Mouse (Mus musculus) CH12.LX (cell line): ENCODE data around the gene Lrch1. TPM values are rescaled to one million over a fixed set of nuclear protein-coding genes. Genes with fewer than 3 reads are reported as not detected.
A peak's percentile ranks its signal among the peaks of the same experiment; 100 is the strongest.

Experiments
- DNase-seq: peaks from one replicate; pipeline ENCODE4 v3.0.0-alpha.2; 2013; ENCODE audit errors: extremely low read depth
- H3K27ac ChIP-seq: 2 replicates; pipeline ENCODE4 v1.5.1; 2012; ENCODE audit warnings: low read depth, mild to moderate bottlenecking, control low read depth, moderate library complexity; ENCODE audit not compliant: insufficient read depth
- H3K27me3 ChIP-seq: replicated peaks from 2 replicates; pipeline ENCODE3; 2012; ENCODE audit warnings: inconsistent platforms
- H3K36me3 ChIP-seq, 2 experiments: replicated peaks in 1 of 2; 2 replicates each; pipeline versions ENCODE3 to v1.6.1; 2012; ENCODE audit warnings: inconsistent platforms in 1 of 2, low read length in 1 of 2, mild to moderate bottlenecking in 1 of 2, mixed read lengths in 1 of 2, moderate library complexity in 1 of 2; ENCODE audit not compliant: control insufficient read depth in 1 of 2, insufficient read depth in 1 of 2
- H3K4me1 ChIP-seq, 2 experiments: 2 replicates each; pipeline ENCODE4 v1.6.1; 2012; ENCODE audit warnings: inconsistent platforms in 1 of 2, moderate library complexity in 1 of 2; ENCODE audit not compliant: insufficient read depth in 2 of 2, control insufficient read depth in 1 of 2
- H3K4me2 ChIP-seq: 2 replicates; pipeline ENCODE4 v1.6.1; 2012; ENCODE audit warnings: low read depth, mild to moderate bottlenecking, control low read depth; ENCODE audit not compliant: poor library complexity, insufficient read depth, severe bottlenecking
- H3K4me3 ChIP-seq, 3 experiments: fragments of 150-350 bp in 1 of 3; sonication (generic) in 1 of 3; replicated peaks in 1 of 3; 2 replicates each; pipeline versions ENCODE3 to v1.5.1; 2011 to 2012; ENCODE audit warnings: low read depth in 2 of 3, low read length in 2 of 3, mild to moderate bottlenecking in 2 of 3, moderate library complexity in 2 of 3, control low read depth in 1 of 3, improper control_type of control experiment in 1 of 3, inconsistent platforms in 1 of 3, mixed read lengths in 1 of 3; ENCODE audit not compliant: poor library complexity in 1 of 3
- H3K79me2 ChIP-seq: replicated peaks from 2 replicates; pipeline ENCODE4 v1.6.1; 2012; ENCODE audit warnings: mild to moderate bottlenecking, moderate library complexity; ENCODE audit not compliant: control insufficient read depth, poor library complexity, insufficient read depth, severe bottlenecking; ENCODE audit errors: extremely low read depth
- H3K9ac ChIP-seq: 2 replicates; pipeline ENCODE4 v1.6.1; 2012; ENCODE audit warnings: low read depth, mild to moderate bottlenecking, control low read depth, moderate library complexity; ENCODE audit not compliant: insufficient read depth
- H3K9me3 ChIP-seq: replicated peaks from 2 replicates; pipeline ENCODE3; 2012; ENCODE audit warnings: low read length, inconsistent platforms, mixed read lengths
- CHD1 ChIP-seq: IDR thresholded peaks from 2 replicates; pipeline ENCODE4 v1.6.1; 2012; ENCODE audit warnings: low read depth, low read length, improper control_type of control experiment, inconsistent platforms
- CHD2 ChIP-seq: IDR thresholded peaks from 2 replicates; pipeline ENCODE4 v1.6.1; 2011; ENCODE audit warnings: low read length, improper control_type of control experiment
- ETS1 ChIP-seq: conservative IDR thresholded peaks from 2 replicates; pipeline ENCODE4 v1.6.1; 2012; ENCODE audit warnings: low read depth, mild to moderate bottlenecking, inconsistent platforms, low read length, improper control_type of control experiment, moderate library complexity
- GABPA ChIP-seq: IDR thresholded peaks from 2 replicates; pipeline ENCODE4 v1.6.1; 2012; ENCODE audit warnings: low read depth, low read length, improper control_type of control experiment, inconsistent platforms; ENCODE audit not compliant: insufficient replicate concordance
- IRF4 ChIP-seq: IDR thresholded peaks from 2 replicates; pipeline ENCODE4 v1.6.1; 2014; ENCODE audit warnings: low read depth, mild to moderate bottlenecking, inconsistent platforms, low read length, improper control_type of control experiment
- JUN ChIP-seq: IDR thresholded peaks from 2 replicates; pipeline ENCODE4 v1.6.1; 2011; ENCODE audit warnings: low read depth, mild to moderate bottlenecking, low read length, improper control_type of control experiment, moderate library complexity; ENCODE audit not compliant: insufficient read depth
- KAT2A ChIP-seq: IDR thresholded peaks from 2 replicates; pipeline ENCODE4 v1.6.1; 2012; ENCODE audit warnings: low read length, improper control_type of control experiment, inconsistent platforms; ENCODE audit not compliant: insufficient replicate concordance
- MAX ChIP-seq: IDR thresholded peaks from 2 replicates; pipeline ENCODE4 v1.6.1; 2011; ENCODE audit warnings: low read length, improper control_type of control experiment
- MEF2A ChIP-seq: IDR thresholded peaks from 2 replicates; pipeline ENCODE4 v1.6.1; 2014; ENCODE audit warnings: low read depth, mild to moderate bottlenecking, inconsistent platforms, low read length, improper control_type of control experiment, borderline replicate concordance
- MXI1 ChIP-seq: IDR thresholded peaks from 2 replicates; pipeline ENCODE4 v1.6.1; 2011; ENCODE audit warnings: mild to moderate bottlenecking, low read depth, low read length, improper control_type of control experiment
- MYC ChIP-seq: IDR thresholded peaks from 2 replicates; pipeline ENCODE4 v1.6.1; 2011; ENCODE audit warnings: low read depth, mild to moderate bottlenecking, improper control_type of control experiment, low read length
- POLR2A ChIP-seq: IDR thresholded peaks from 2 replicates; pipeline ENCODE4 v1.6.1; 2011; ENCODE audit warnings: low read depth, mild to moderate bottlenecking, improper control_type of control experiment, low read length
- TBP ChIP-seq: conservative IDR thresholded peaks from 2 replicates; pipeline ENCODE4 v1.6.1; 2011; ENCODE audit warnings: low read depth, low read length, improper control_type of control experiment
- USF1 ChIP-seq: IDR thresholded peaks from 2 replicates; pipeline ENCODE4 v1.6.1; 2014; ENCODE audit warnings: low read depth, mild to moderate bottlenecking, inconsistent platforms, low read length, improper control_type of control experiment
- USF2 ChIP-seq: conservative IDR thresholded peaks from 2 replicates; pipeline ENCODE4 v1.6.1; 2011; ENCODE audit warnings: low read depth, low read length, improper control_type of control experiment
- ZC3H11A ChIP-seq: IDR thresholded peaks from 2 replicates; pipeline ENCODE4 v1.6.1; 2012; ENCODE audit warnings: low read depth, mild to moderate bottlenecking, inconsistent platforms, low read length, improper control_type of control experiment
- ZMIZ1 ChIP-seq: IDR thresholded peaks from 2 replicates; pipeline ENCODE4 v1.6.1; 2012; ENCODE audit warnings: low read depth, mild to moderate bottlenecking, inconsistent platforms, low read length, improper control_type of control experiment
- dilution Hi-C: fragments of 300-500 bp; cut with MboI; formaldehyde crosslinking; loops from 2 replicates; pipeline ENCODE4 v1.14.3; 2020; ENCODE audit warnings: low sequenced_read_pairs; ENCODE audit not compliant: extremely low pct_unique_long_range_greater_than_20kb, extremely low pct_ligation_motif_present
- in situ Hi-C: fragments of 300-500 bp; cut with MboI; formaldehyde crosslinking; loops from 3 replicates; pipeline ENCODE4 v1.14.3; 2019; ENCODE audit warnings: low sequenced_read_pairs, low pct_ligation_motif_present, low pct_unique_long_range_greater_than_20kb, mixed read lengths
- polyA plus RNA-seq: library from polyadenylated mRNA; unstranded; fragments of >175 nt; gene quantifications from 2 replicates; pipeline ENCODE4 v1.2.1, GENCODE M21; 2012; ENCODE audit warnings: low read depth; ENCODE audit not compliant: insufficient read length
- total RNA-seq, 2 experiments: library from RNA; depleted of rRNA; stranded (reverse); fragments of 300-350 nt in 1 of 2; fragments of >200 nt in 1 of 2; gene quantifications; 2 replicates each; pipeline ENCODE4 v1.2.3; 2012 to 2014

Gene Lrch1
- total and polyA plus RNA-seq, 3 experiments: 10.3 to 23.3 (median 12.8) TPM

DNA sequence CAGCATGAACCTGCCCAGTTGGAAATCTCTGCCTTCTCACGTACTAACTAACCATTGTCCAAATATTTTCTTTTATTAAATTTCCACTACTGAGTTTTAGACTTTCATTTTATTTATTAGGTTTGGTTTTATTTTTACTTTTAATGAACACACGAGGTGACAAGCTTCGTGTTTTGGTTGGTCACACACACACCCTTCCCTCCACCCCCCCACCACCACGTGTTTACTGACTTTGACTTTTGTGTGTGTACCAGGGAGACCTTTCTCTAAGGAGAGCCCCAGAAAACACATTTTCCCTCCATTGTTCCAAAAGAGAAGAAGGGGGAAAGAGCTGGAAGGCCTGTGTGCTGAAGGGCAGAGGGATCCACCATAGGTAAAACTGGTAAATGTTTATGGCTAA, 38.0 kb upstream of the Lrch1 start:
- in situ Hi-C loops: no loop called here
- TF ChIP-seq MYC (0 out of 2 replicates have a peak, but pooled peaks have one; percentile 28), MEF2A (no peak), CHD2 (no peak), MAX (peak; percentile 79), MXI1 (peak; percentile 58; the same call in 1 of the 2 replicates)
- DNase-seq: no peak
- Histone ChIP-seq H3K9ac (peak overlapping the region; percentile 15; the same call in 1 of the 2 replicates), H3K9me3 (no peaks in the 10 kb centered on the region), H3K4me3 (peak overlapping the region in 2 of 3 experiments; percentile 45 to 53), H3K4me1 (peaks cover 14 to 43% of the 10 kb centered on the region in 2 experiments), H3K27me3 (no peaks in the 10 kb centered on the region), H3K36me3 (peaks cover 0 to 21% of the 10 kb centered on the region in 2 experiments), H3K79me2 (no peaks in the 10 kb centered on the region), H3K27ac (no peak overlapping the region), H3K4me2 (peak overlapping the region; percentile 39; the same call in 1 of the 2 replicates)
- dilution Hi-C loops: no loop called here

DNA sequence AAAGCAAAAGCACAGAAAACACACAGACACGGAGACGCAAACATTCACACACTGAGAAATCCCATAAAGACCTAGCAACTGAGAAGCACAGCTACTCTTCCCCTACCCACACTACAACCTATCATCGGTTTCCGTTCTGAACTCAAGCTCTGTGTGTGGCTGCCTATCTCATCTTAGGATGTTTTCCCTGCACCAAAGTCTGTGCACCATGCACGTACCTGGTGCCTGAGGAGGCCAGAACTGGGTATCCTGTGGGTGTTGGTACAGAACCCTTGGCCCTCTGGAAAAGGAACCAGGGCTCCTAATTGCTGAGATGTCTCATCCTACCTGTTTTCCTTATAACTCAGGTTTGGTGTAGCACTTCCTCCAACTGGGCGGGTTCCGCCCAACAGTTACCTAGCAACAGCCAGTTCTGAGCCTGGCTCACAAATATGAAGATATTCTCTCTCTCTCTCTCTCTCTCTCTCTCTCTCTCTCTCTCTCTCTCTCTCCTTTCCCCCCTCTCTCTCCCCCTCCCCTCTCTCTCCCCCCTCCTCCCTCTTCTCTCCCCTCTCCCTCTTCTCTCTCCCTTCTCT, 37.2 kb upstream of the Lrch1 start:
- in situ Hi-C loops: no loop called here
- Histone ChIP-seq H3K9me3 (no peaks in the 10 kb centered on the region), H3K27me3 (no peaks in the 10 kb centered on the region), H3K4me1 (peaks cover 12 to 38% of the 10 kb centered on the region in 2 experiments), H3K4me3 (peak overlapping the region in 1 of 3 experiments; percentile 37), H3K4me2 (peak overlapping the region; percentile 57), H3K79me2 (no peaks in the 10 kb centered on the region), H3K36me3 (peaks cover 0 to 28% of the 10 kb centered on the region in 2 experiments), H3K27ac (no peak overlapping the region), H3K9ac (no peak overlapping the region)
- TF ChIP-seq KAT2A (no peak), CHD1 (no peak), JUN (no peak)
- DNase-seq: peak; percentile 52
- dilution Hi-C loops: no loop called here

DNA sequence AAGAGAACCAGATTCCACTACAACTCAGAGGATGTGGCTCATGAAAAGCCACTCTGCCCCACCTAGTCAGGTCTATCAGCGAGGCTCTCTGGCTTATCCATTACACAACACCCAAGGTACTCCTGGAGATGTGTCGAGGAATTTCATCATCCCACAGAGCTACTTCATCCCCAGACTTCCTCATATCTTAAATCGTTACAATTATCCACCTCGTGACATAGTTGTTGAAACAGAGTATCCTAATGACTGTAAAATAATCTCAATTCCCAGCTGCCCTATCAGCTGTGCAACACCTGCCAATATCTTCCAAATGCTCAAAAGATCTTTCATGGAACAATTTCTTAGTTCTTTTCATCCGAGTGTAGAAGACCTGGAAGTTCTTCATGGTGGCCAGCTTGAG, 35.4 kb upstream of the Lrch1 start:
- Histone ChIP-seq H3K9ac (no peak overlapping the region), H3K4me2 (no peak overlapping the region), H3K4me1 (peaks cover 7 to 24% of the 10 kb centered on the region in 2 experiments), H3K27me3 (no peaks in the 10 kb centered on the region), H3K27ac (no peak overlapping the region), H3K79me2 (no peaks in the 10 kb centered on the region), H3K4me3 (no peak overlapping the region), H3K9me3 (no peaks in the 10 kb centered on the region), H3K36me3 (peaks cover 0 to 32% of the 10 kb centered on the region in 2 experiments)
- in situ Hi-C loops: no loop called here
- dilution Hi-C loops: no loop called here
- DNase-seq: no peak
- TF ChIP-seq GABPA: no peak
- TF ChIP-seq ETS1: no peak
- no peak for TF ChIP-seq MAX
- no peak for TF ChIP-seq TBP
- TF ChIP-seq CHD1: no peak
- TF ChIP-seq IRF4: no peak
- no peak for TF ChIP-seq POLR2A
- TF ChIP-seq JUN: no peak
- TF ChIP-seq USF1: no peak
- TF ChIP-seq CHD2: no peak
- TF ChIP-seq KAT2A: no peak
- TF ChIP-seq ZMIZ1: no peak
- no peak for TF ChIP-seq ZC3H11A
- no peak for TF ChIP-seq USF2
